Mouse (Mus musculus): ENCODE measurements around the gene Gm12185.
"Not testable (repeated sequence)": the region's sequence is repeated elsewhere in the genome, so short reads cannot be mapped to it uniquely, and the experiment has no call there.

GRCm38 (mm10) chr11:48935291-48935690 is 56.7 kb downstream of the Gm12185 start:
- TF ChIP-seq EP300 (IDR thresholded peaks at IDR 0.05; ENCODE audit: insufficient read depth, low read depth, low read length); CTCF (IDR thresholded peaks at IDR 0.05): not testable (repeated sequence)
